Mouse (Mus musculus) right cerebral cortex, postnatal 25 days (tissue): ENCODE measurements at regions not wholly inside any gene's neighbourhood (a gene's known extent, or its start where the extent isn't known, plus 50 kb on each side); places are given as distances from the start of the nearest gene placed in this dataset.

Experiments used
- DNase-seq: peaks from one replicate; pipeline ENCODE4 v3.0.0; 2022

DNA sequence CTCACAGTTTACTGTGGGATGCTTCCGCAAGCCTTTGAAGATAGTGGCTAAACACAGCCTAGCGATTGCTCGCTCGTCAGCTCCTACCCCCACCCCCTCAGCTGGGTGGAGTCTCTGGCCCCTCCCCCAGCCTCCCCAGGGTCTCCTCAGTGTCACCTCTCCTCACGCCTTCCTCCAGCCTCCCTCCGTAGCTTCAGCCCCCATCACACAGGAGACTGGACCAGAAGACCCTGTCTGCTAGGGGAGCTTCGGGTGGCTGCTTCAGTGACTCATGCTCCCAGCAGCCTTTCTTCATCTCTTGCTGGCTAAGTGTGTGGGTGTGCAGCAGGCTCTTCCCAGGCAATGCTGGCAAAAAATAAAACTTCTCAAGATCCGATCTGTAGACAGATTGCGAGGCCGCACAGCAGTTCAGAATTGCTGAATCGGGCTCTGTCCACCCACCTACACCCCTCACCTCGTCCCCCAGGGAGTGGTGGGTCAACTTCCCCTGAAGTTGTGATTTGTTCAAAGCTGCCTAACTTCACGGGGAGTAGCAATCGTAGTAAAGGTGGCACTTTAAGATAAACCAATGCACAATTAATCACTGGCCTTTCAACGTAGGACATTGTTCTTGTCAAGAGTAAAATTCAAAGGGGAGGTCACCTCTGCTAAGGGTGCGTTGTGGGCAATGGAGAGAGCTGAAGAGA, 61.2 kb upstream of the Ankrd28 start:
- peak; percentile 68 for DNase-seq

DNA sequence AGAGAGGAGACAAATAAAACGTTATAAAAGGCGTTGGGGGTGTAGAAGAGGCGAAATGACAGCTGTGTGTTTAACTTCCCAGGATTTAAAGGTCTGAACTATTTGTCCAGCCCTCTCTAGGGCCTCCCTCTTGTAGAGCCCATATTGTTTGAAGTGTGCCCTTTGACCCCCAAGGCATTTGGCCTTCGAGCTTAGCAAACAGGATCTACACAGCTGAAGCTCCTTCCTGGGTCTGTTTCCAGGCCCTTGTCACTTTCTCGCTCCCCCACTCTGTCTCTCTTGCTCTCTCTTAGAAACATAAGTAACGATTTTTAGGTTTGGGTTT, 61.7 kb upstream of the Ankrd28 start:
- no peak for DNase-seq

DNA sequence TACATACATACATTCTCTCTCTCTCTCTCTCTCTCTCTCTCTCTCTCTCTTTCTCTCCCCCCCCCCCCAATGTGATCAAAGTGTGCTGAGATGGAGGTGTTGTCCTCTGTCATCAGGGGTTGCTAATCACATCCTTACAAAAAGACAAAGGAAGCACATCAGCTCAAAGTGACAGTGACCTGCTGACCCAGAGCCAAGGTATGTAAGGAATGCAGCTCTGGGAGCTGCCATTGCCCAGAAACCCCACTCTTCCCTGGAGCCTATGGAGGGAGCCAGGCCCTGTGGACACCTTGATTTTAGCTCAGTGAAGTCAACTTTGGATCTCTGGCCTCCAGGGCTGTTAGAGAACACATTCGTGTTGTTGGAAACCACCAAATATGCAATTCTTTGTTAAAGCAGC, 66.0 kb upstream of the Ankrd28 start:
- DNase-seq = no peak

DNA sequence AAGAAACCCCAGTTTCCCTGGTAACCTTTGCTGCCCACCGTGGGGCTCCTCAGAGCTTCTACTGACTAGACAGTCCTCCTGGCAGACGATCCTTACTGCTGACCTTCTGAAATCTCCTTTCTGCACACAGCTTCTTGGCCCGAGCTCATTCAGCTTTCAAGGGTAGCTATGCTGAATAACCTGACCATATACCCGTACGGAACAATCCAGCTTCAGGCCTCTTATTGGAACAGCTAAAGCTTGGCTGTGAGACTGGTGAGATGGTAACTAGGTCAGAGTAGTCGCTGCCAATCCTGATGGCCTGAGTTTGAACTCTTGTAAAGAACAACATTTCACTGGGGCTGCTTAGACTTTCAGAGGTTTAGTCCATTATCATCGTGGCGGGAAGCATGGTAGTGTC, 69.1 kb upstream of the Ankrd28 start:
- DNase-seq = no peak

DNA sequence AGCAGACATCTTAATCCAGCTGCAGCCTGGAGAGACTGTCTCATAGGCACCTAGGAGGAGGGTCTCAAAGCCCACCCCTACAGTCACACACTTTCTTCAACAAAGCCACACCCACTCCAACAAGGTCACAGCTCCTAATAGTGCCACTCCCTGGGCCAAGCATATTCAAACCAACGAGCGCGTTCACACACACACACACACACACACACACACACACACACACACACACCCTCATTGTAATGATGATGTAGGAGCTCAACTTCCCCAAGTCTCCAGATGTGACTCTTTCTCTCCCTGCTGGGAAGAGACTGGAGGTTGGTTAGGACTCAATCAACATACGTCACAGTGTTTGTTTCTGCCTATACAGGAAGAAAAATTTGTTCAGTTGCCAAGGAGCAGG, 69.5 kb upstream of the Ankrd28 start:
- no peak for DNase-seq

DNA sequence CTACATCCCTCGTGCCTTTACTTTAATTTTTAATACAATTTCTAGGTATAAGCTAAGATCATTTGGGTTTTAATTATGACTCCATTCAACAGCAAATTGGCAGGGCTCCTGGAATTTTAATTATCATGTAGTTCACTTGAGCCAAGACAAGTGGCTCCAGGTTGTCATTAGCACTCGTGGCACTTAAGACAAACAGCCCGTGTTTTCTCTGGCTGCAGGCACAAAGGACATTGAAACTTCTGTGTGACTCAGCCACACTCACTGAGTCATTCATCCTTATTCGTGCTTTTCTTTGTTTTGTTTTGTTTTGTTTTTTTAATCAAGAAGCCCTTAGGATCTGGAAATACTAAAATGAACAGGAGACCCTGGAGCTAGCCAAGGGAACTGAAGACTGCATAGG, 71.5 kb upstream of the Ankrd28 start:
- DNase-seq = no peak

DNA sequence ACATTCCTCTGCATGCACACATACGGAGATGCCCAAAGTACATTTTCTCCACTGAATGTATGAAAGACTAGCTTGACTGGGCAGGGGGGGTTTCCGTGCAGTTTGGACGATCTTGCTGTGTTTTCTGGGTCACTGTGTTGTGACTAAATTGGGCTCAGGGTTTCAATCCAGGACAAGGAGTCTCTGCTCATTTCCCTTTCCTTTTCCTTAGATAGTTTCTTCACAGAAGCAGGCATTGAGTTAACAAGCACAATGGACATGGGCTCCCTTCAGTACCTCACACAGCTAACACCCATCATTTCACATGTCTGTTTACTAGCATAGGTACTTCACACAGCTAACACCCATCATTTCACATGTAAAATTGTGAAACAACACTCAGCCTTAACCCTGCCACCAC, 73.2 kb upstream of the Ankrd28 start:
- no peak for DNase-seq

DNA sequence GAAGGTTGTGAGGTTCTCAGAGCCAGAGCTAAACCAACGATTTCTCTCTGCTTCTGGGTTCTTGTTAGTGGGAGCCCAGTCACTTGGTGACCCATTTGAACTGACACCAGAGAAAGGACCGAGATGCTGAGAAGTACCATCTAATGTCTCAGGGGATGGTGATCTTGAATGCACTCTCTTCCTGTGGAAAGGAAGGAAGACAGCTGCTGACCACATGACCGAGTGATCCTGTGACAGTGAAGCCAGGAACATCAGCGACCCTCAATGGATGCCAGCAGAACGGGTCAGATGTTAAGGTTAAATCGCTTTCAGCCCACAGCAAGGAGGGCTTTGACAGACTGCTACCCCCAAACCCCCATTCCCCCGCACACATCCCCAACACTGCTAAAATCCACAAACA, 78.1 kb upstream of the Ankrd28 start:
- DNase-seq = no peak

DNA sequence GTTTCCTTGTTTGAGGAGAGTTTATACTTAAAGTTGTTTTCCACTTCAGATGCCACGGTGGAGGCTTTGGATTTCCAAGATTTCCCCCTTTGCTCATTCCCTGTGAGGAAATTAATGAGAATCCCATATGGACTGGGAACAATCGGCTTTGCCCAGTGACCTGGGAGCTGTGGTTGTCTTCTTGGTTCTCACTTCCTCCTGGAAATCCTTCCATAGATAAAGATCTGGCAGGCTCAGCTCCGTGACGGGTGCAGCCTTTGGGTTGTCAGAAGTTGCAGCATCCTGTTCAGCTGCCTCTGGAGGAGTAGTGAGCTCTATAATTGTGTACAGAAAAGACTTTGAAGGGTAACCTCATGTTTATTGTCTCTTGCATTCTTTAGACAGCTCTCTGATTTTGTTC, 78.8 kb upstream of the Ankrd28 start:
- DNase-seq = no peak

DNA sequence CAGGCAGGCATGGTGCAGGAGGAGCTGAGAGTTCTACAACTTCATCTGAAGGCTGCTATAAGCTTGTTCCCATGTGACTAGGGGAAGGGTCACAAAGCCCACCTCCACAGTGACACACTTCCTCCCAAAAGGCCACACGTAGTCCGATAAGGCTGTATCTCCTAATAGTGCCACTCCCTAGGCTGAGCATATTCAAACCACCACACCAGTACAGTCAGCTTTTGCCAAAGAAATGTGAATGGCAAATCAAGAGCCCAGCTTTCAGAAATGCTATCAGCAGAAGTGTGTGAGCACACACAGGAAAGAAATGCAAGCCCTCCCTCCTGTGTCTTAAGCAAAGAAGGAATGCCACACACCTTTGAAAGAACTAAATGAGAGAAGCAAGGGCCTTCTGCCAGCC, 80.4 kb upstream of the Ankrd28 start:
- DNase-seq = no peak

DNA sequence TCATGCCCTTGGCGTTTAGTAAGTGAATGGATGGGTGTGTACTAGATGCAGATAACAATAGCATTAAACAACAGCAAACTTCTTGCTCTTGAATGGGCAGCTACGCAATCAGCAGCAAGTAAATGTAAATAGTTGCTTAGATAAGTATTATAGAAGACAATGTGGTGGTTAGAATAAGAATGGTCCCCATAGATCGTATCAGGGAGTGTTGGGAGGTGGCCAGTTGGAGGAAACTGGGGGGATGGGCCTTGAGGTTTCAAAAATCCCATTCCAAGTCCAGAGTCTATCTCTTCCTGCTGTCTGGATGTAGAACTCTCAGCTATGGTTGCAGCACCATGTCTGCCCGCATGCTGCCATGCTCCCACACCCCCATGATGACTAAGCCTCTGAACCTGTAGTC, 88.0 kb upstream of the Ankrd28 start:
- no peak for DNase-seq

DNA sequence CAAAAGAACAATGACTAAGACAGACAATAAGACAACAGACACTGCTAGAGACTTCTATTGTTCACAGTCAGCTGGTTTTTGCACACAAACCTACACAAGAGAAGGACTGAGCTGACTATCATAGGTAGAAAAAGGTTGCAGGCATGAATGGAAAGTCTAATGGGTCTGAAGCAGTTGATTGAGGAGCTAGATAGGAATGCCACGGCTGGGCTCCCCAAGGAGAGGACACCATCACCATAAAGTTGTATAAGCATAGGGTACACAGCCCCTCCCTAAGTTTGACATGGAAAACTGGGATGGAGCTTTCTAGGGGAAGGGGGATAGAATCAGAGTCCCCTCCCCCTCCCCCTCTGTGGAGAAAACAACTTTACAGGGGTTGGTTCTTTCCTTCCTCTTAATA, 88.5 kb upstream of the Ankrd28 start:
- no peak for DNase-seq

DNA sequence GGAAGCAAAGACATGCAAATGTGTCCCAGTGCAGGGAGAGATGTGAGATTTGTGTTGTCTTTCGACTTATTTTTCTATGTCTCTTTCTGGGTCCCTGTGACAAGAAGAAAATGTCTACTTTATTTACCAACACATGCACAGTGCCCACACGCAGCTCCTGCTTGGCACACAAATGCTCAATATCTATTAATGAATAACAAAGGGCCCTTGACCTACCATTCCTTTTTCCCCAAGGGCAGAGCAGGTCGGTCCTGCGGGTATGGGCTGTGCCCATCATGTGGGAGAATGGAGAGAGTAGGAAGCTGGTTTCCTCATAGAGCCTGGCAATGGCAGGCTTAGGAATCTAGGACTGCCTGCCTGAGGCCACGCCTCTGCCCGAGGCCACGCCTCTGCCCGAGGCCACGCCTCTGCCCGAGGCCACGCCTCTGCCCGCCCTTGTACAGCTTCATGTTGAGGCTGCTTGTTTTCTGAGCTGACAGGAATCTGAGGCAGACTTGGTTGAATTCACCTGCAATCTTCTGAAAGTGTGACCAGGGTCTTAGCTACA, 98.8 kb upstream of the Ankrd28 start:
- no peak for DNase-seq

DNA sequence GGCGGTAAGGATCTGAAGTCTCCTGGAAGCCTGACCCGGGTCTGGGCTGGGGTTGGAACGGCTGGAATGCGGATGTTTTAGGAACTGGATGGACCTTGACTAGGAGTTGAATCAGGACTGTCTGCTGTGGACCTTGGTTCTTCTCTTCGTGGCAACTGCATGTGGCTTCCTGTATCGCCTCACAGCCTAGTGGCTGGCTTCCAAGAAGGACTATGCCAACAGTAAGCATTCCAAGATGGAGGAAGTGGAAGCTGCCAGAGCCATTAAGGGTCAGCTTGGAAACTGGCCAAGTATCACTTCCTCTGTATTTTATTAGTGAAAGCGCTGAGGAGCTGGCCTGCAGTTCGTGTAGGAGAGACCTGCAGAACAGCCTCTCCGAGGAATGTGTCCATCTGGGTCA, 98.4 kb upstream of the Galnt15 start:
- no peak for DNase-seq

DNA sequence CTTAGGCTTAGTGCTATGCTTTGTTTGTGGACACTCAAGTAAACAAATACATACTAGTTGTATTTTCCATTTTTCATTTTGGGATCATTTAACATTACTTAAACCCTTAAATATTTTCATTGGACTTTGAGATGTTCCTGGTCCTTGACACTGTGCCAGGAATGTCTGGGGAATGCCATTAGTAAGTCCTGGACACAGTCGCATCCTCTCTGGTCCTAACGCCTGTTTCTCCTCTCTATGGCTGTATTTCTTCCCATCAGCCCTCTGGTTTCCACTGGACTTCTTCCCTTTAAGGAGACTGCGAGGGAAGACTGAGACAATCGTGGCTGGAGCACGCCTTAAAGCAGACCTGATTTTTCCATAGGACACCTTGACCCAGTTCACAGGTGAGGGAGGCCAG, 96.8 kb upstream of the Galnt15 start:
- DNase-seq = no peak

DNA sequence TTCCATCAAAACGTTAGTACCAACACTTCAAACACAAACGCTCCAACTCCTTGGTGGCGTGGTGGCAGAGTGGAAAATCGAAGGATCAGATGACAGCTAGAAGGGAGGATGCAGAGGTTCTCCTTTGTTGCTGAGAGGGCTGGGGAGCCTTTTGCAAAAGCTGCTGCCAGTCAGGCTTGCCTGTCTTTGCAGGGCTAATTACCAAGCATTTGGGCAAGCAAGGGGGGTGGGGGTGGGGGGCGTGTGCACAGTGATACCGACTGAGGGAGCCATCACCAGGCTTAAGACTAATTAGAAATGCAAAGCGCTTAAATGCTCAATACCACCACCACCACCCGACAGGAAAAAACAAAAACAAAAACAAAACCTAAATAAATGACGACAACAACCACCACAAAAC, 95.3 kb upstream of the Galnt15 start:
- DNase-seq = no peak

DNA sequence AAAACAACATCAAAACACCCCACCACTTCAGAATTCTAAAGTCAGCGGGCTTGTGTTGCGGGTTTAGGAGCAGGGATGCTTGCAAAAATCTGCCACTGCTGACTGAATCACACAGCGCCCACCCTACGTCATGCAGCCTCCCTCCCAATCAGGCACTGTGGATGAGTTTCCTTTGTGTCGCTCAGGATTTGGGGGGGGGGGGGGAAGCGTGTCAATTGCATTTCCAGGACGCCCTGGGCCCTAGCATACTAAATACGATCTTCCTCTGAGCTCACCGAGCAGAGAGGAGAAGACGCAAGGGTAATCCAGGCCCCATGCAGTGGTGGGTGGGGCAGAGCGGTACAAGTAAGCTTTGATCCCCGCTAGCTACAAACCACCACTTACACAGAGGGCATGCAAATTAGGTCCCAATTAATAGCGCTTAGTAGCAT, 94.9 kb upstream of the Galnt15 start:
- DNase-seq = peak; percentile 64

DNA sequence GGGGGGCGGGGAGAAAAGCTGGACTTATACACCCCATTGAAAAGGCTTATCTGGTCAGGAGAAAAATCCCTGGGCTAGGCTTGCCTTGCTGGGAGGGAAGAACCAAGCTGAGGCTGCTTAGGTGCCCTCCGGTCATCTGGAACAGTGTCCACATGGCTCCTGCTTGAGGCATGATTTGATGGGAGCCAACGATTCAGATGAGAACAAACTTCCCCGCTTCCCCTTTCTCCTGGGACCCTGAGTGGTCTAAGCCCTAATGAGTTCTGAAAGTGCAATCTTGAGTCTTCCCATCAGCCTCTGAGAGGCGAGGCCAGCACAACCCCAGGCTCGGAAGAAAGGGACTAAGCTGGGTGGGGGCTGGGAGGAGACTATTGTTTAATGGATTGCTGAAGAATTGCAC, 94.5 kb upstream of the Galnt15 start:
- DNase-seq = no peak

DNA sequence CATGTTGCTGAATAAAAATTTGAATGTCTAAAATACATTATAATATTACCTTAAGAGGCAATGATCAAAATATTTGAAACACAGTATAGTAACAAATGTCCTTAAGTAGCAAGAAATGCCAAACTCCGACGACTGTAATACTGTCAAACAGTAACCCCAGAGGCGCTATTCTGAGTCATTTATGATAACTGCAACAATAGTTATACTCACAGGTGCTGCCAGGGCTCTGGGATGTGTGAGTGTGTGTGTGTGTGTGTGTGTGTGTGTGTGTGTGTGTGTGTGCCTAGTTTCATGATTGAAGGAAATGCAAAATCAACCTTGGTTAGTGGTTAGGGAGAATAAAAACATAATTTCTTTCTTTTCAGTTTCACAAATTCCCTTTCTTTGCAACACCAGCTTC, 94.0 kb upstream of the Galnt15 start:
- DNase-seq = no peak

DNA sequence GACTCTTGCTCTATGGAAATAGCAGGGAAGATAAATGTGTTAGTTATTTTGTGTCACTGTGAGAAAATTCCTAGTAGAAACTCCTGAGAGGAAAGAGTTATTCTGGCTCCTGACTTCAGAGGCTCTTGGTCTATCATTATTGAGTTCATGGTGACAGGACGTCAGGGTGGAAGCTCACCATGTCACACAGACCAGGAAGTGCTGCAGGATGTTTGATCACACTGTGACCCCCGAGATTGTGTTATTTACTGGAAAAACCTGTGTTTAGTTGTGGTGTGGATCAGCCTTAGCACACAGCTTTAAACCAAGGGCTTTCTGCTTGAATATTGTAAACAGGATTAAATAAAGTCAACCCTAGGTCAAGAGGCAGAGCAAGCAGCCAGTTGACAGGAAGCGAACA, 93.4 kb upstream of the Galnt15 start:
- no peak for DNase-seq

DNA sequence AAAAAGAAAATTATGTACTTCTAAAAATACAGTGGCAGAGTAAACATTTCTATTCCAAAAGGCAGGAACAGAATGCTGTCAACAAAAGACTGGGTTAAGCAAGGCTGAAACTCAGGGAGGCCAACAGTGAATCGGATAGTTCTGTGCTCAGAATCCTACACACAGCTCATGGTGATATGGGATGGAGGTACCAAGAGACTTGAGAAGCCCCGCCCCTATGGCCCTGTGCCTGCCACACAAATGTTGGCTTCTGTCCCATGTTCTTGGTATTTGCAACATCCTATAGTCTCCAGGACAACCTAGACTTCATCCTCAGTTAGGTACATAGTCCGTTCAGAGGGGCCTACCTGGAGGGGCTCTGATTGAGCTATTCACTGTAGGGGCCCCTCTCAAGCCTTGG, 92.2 kb upstream of the Galnt15 start:
- no peak for DNase-seq

DNA sequence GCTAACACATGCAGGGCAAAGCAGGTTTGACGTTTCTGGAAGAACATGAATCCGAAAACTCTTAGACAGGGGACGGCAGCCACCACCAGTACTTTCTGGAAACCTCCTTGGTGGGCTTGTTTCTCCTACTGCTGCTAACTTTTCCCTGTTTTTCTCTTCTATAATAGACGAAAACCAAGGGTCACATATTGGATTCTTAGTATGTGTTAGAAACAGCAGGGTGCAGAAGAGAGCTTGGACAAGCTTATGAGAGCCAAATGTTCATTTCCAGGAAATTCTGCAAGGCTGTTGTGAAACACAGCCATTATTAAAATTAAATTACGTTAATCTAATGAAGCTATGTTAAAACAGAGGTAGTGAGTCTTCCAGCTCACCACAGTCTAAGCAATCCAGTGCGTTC, 87.9 kb upstream of the Galnt15 start:
- no peak for DNase-seq

DNA sequence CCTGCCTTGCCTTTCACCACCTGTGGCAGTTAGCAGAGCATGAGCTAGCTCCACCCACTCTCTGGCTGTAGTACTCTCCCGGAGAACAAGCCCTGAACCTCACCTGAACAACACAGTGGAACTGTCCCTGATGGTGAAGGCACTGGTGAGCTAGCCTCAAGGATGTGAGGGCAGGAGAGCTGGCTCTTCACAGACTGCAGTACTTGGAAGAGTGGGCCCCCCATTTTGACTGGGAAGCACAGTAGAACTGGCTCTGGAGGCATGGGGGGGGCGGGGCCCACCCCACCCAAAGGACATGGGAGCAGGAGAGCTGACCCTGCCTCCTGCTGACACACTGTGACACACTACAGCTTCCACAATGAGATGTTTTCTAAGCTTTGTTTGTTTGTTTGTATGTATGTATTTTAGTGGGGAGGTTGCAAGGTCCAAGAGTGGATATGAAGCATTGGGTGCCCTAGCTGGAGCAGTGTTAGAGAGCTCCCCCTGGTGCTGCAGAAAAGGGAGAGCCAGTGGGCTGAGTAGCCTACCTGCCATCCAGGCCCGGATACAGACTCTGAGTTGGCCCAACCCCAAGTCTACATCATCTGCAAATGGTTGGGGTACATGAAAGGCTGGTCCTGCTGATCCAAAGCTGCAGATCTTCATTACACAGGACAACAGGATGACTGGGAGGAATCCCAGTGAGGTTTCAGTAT, 86.4 kb upstream of the Galnt15 start:
- peak; percentile 19 for DNase-seq

DNA sequence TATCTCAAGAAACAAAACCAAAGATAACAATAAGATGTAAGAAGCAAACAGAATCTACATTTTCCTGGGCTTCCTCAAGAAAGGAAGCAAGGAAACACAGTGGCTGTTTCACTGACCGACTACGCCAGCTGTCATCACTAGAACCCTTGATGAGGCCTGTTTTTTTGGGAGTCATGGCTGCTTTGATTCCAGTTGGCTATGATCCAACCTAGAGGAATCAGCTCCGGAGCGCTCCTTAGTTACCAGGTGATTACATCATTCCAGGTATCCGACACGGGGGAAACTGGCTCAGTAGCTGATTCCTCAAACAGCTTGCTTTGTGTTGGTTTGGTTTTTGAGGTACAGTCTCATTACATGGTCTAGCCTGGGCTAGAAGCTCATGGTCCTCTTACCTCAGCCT, 84.1 kb upstream of the Galnt15 start:
- DNase-seq = no peak

DNA sequence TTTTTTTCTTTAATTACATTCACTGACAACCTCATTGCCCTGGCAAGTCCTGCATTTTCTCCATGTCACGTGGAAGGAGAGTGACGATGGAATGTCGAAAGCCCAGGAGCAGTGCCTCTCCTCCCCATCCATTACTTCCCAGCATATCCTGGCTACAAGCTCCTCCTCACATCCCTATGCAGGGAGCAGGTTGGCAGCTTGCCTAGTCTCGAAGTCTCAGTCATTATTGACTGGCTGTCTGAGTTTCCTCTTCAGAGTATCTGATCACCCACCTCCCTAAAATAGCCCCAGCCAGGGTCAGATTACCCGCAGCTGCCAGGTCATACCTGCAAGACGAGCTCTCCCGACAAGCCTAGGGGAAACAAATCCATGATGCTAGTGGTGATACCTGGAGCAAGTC, 83.7 kb upstream of the Galnt15 start:
- no peak for DNase-seq
